ENCODE assay signal across 29 mouse cellular contexts in genomic region chr4:43722191-43722590, GRCm38 (mm10). TPM values are rescaled to one million over a fixed set of nuclear protein-coding genes. Genes with fewer than 3 reads are reported as not detected.
"Had no signal": no experiment of that assay in that cellular context is flagged by ENCODE, and none has a peak within 500 bp of the region (broad histone marks: within the 10 kb centered on the region; RNA-seq: fewer than 3 reads in every experiment).

No protein-coding gene starts in this region.

- H3K4me2 ChIP-seq: limb, embryonic 13.5 days; liver, embryonic 12.5 days; liver, embryonic 15.5 days; lung, embryonic 15.5 days had no signal

- H3K4me3 ChIP-seq: limb, embryonic 10.5 days; limb, embryonic 13.5 days; liver, embryonic 12.5 days; liver, embryonic 15.5 days; lung, embryonic 15.5 days; megakaryocyte, embryonic 14.5 days; midbrain, embryonic 10.5 days had no signal

- H3K36me3 ChIP-seq: limb, embryonic 10.5 days; limb, embryonic 13.5 days; liver, embryonic 12.5 days; liver, embryonic 15.5 days; lung, embryonic 15.5 days; midbrain, embryonic 10.5 days had no signal

- H3K9me3 ChIP-seq: limb, embryonic 10.5 days; limb, embryonic 13.5 days; liver, embryonic 12.5 days; liver, embryonic 15.5 days; lung, embryonic 15.5 days; midbrain, embryonic 10.5 days had no signal

- H3K4me1 ChIP-seq: liver, embryonic 15.5 days; midbrain, embryonic 10.5 days had no signal

- ATAC-seq: liver, embryonic 12.5 days had no signal

- DNase-seq: kidney, adult 2 months; kidney, postnatal 25 days; liver; lung, adult 18-20 months; lung, postnatal 10 days; lung, postnatal 36 days; midbrain, embryonic 14.5 days; thymus, adult 2 months; thymus, postnatal 14 days; thymus, postnatal 4 days had no signal

- H3K27me3 ChIP-seq: limb, embryonic 13.5 days; liver, embryonic 12.5 days; liver, embryonic 15.5 days; lung, embryonic 15.5 days had no signal

- H3K9ac ChIP-seq: limb, embryonic 13.5 days; liver, embryonic 12.5 days; liver, embryonic 15.5 days; lung, embryonic 15.5 days had no signal

- H3K27ac ChIP-seq: kidney, postnatal 0 days; limb, embryonic 10.5 days; limb, embryonic 13.5 days; liver, embryonic 12.5 days; liver, embryonic 15.5 days; lung, embryonic 15.5 days; midbrain, embryonic 10.5 days had no signal

RNA-seq across cellular contexts. Expression of gene Hrct1, which starts 4.8 kb away (rescaled TPM):
- polyA plus RNA-seq: midbrain, embryonic 10.5 days; neural tube, embryonic 11.5 days had no signal

RNA-seq across cellular contexts. Expression of gene Spaar, which starts 7.6 kb away (rescaled TPM):
- total RNA-seq: midbrain, postnatal 0 days had no signal
- polyA plus RNA-seq: midbrain, embryonic 14.5 days; neural tube, embryonic 11.5 days; neural tube, embryonic 14.5 days had no signal

RNA-seq across cellular contexts. Expression of gene Olfr71, which starts 12.1 kb away (rescaled TPM):
- total RNA-seq: layer of hippocampus, postnatal 14 days; left cerebral cortex, postnatal 25 days; midbrain, postnatal 0 days had no signal
- polyA plus RNA-seq: kidney, adult 2 months; kidney, embryonic 14.5 days; kidney, postnatal 0 days; large intestine, adult 2 months; limb, embryonic 10.5 days; limb, embryonic 13.5 days; liver, embryonic 12.5 days; liver, embryonic 15.5 days; lung, embryonic 15.5 days; midbrain, embryonic 10.5 days; midbrain, embryonic 14.5 days; midbrain, postnatal 0 days; neural tube, embryonic 11.5 days; neural tube, embryonic 14.5 days; small intestine, adult 2 months; spleen, adult 2 months; stomach, embryonic 16.5 days; thymus, adult 2 months had no signal

RNA-seq across cellular contexts. Expression of gene Olfr70, which starts 21.6 kb away (rescaled TPM):
- total RNA-seq: layer of hippocampus, postnatal 14 days; left cerebral cortex, adult 18-20 months; left cerebral cortex, postnatal 25 days; midbrain, postnatal 0 days had no signal
- polyA plus RNA-seq: kidney, adult 2 months; kidney, embryonic 14.5 days; kidney, postnatal 0 days; large intestine, adult 2 months; limb, embryonic 10.5 days; limb, embryonic 13.5 days; liver, embryonic 12.5 days; liver, embryonic 15.5 days; lung, embryonic 15.5 days; midbrain, embryonic 10.5 days; midbrain, embryonic 14.5 days; midbrain, postnatal 0 days; neural tube, embryonic 11.5 days; neural tube, embryonic 14.5 days; small intestine, adult 2 months; spleen, adult 2 months; stomach, embryonic 16.5 days; thymus, adult 2 months had no signal

RNA-seq across cellular contexts. Expression of gene Olfr159, which starts 48.6 kb away (rescaled TPM):
- total RNA-seq: layer of hippocampus, postnatal 14 days; left cerebral cortex, adult 18-20 months; left cerebral cortex, postnatal 25 days; midbrain, postnatal 0 days had no signal
- polyA plus RNA-seq: kidney, adult 2 months; kidney, embryonic 14.5 days; kidney, postnatal 0 days; large intestine, adult 2 months; limb, embryonic 10.5 days; limb, embryonic 13.5 days; liver, embryonic 12.5 days; liver, embryonic 15.5 days; lung, embryonic 15.5 days; midbrain, embryonic 10.5 days; midbrain, embryonic 14.5 days; midbrain, postnatal 0 days; neural tube, embryonic 11.5 days; neural tube, embryonic 14.5 days; small intestine, adult 2 months; spleen, adult 2 months; stomach, embryonic 16.5 days; thymus, adult 2 months had no signal
